Mouse (Mus musculus) kidney, embryonic 14.5 days (tissue): ENCODE results near the gene Xylt1. TPM values are rescaled to one million over a fixed set of nuclear protein-coding genes. Genes with fewer than 3 reads are reported as not detected.

ENCODE experiments used
- ATAC-seq: fragments of 200-750 bp; cut with Nextera tagmentation; 2 replicates; pipeline ENCODE4 v1.8.0; 2017; ENCODE audit warnings: moderate number of reproducible peaks, mild to moderate bottlenecking, moderate TSS enrichment, moderate library complexity; ENCODE audit not compliant: low FRiP score, low TSS enrichment
- H3K27ac ChIP-seq: fragments of 300-500 bp; sonication (generic); 2 replicates; pipeline ENCODE4 v1.5.1; 2014; ENCODE audit warnings: low read depth, mild to moderate bottlenecking, low read length, moderate library complexity, mixed read lengths
- H3K27me3 ChIP-seq: fragments of 300-500 bp; sonication (generic); 2 replicates; pipeline ENCODE4 v1.6.1; 2014; ENCODE audit warnings: mild to moderate bottlenecking, low read length; ENCODE audit not compliant: control insufficient read depth, insufficient read depth
- H3K36me3 ChIP-seq: fragments of 300-500 bp; sonication (generic); 2 replicates; pipeline ENCODE4 v1.6.1; 2014; ENCODE audit warnings: low read length, mixed read lengths; ENCODE audit not compliant: control insufficient read depth, insufficient read depth
- H3K4me1 ChIP-seq: fragments of 300-500 bp; sonication (generic); 2 replicates; pipeline ENCODE4 v1.6.1; 2014; ENCODE audit warnings: low read length, mixed read lengths; ENCODE audit not compliant: control insufficient read depth, insufficient read depth
- H3K4me2 ChIP-seq: fragments of 300-500 bp; sonication (generic); replicated peaks from 2 replicates; pipeline ENCODE4 v1.6.1; 2014; ENCODE audit warnings: low read depth, mild to moderate bottlenecking, low read length
- H3K4me3 ChIP-seq: fragments of 300-500 bp; sonication (generic); 2 replicates; pipeline ENCODE4 v1.5.1; 2014; ENCODE audit warnings: mild to moderate bottlenecking, low read length
- H3K9ac ChIP-seq: fragments of 300-500 bp; sonication (generic); 2 replicates; pipeline ENCODE4 v1.6.1; 2014; ENCODE audit warnings: low read depth, mild to moderate bottlenecking, low read length, moderate library complexity
- H3K9me3 ChIP-seq: fragments of 300-500 bp; sonication (generic); 2 replicates; pipeline ENCODE4 v1.6.1; 2016; ENCODE audit warnings: low read length; ENCODE audit not compliant: control insufficient read depth
- WGBS: fragments of 180-500 bp; shearing (Covaris S2); extraction: QIAGEN DNeasy Blood & Tissue Kit; methylation state at CpG from one replicate; pipeline ENCODE4 v1.1.7; 2014; 5-methylcytosine and 5-hydroxymethylcytosine counted together
- polyA plus RNA-seq: library from polyadenylated mRNA; unstranded; fragments of >200 nt; fragmentation: Nextera tagmentation; extraction: Ambion mirVana; gene quantifications from 2 replicates; pipeline ENCODE4 v1.2.1, GENCODE M21; 2014

The Xylt1 gene
- polyA plus RNA-seq, 1 experiment from 2014 or later = 4.6 TPM

GRCm38 (mm10) chr7:117490500-117491205 is 109.9 kb downstream of the Xylt1 start:
- Histone ChIP-seq H3K4me1 (0 out of 2 replicates have a peak, but pooled peaks cover 5% of the 10 kb centered on the region), H3K36me3 (no peaks in the 10 kb centered on the region), H3K9ac (no peak overlapping the region), H3K9me3 (no peaks in the 10 kb centered on the region), H3K27me3 (no peaks in the 10 kb centered on the region), H3K4me3 (no peak overlapping the region), H3K27ac (no peak overlapping the region), H3K4me2 (no peak overlapping the region)
- ATAC-seq = 0 out of 2 replicates have a peak, but pooled peaks have one; percentile 60
- 66% methylated on average over 9 of the region's 9 CpGs for WGBS

GRCm38 (mm10) chr7:117491495-117491894 is 110.7 kb downstream of the Xylt1 start:
- Histone ChIP-seq H3K9ac (no peak overlapping the region), H3K27ac (no peak overlapping the region), H3K27me3 (no peaks in the 10 kb centered on the region), H3K4me1 (0 out of 2 replicates have a peak, but pooled peaks cover 5% of the 10 kb centered on the region), H3K36me3 (no peaks in the 10 kb centered on the region), H3K4me3 (no peak overlapping the region), H3K9me3 (no peaks in the 10 kb centered on the region), H3K4me2 (no peak overlapping the region)
- no peak for ATAC-seq
- 79% methylated on average over 5 of the region's 5 CpGs for WGBS

- Histone ChIP-seq H3K27me3 (no peaks in the 10 kb centered on the region), H3K4me2 (no peak overlapping the region), H3K27ac (no peak overlapping the region), H3K36me3 (no peaks in the 10 kb centered on the region), H3K4me3 (no peak overlapping the region), H3K9ac (no peak overlapping the region), H3K4me1 (0 out of 2 replicates have a peak, but pooled peaks cover 5% of the 10 kb centered on the region), H3K9me3 (no peaks in the 10 kb centered on the region)
- WGBS = 91% methylated on average over 6 of the region's 6 CpGs
- ATAC-seq = no peak
Measured at GRCm38 (mm10) chr7:117494210-117494609, 113.4 kb downstream of the Xylt1 start.

- ATAC-seq = no peak
- no peaks in the 10 kb centered on the region for H3K36me3 ChIP-seq
Measured at GRCm38 (mm10) chr7:117494618-117495310, 114.0 kb downstream of the Xylt1 start.

DNA sequence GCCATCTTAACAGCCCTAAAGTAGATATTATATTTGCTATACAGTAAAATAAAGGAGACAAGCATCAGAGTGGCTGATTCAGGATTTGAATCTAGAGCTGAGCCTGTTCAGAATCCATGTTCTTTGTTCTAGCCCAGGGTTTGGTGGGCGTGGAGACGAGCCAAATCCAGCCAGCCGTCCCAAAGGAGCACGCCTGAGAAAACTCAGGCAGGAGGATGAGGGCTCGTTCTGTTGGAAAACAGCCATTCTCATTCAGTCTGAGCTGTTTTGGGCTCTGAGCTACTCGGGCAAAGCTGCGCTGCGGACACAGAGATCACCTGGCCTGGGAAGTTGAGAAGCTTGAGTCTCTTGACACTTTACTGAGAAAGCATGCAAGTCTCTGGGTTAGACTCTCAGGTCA is 115.0 kb downstream of the Xylt1 start:
- Histone ChIP-seq H3K4me3 (no peak overlapping the region), H3K4me1 (0 out of 2 replicates have a peak, but pooled peaks cover under 1% of the 10 kb centered on the region), H3K4me2 (no peak overlapping the region), H3K36me3 (no peaks in the 10 kb centered on the region), H3K9ac (no peak overlapping the region), H3K9me3 (no peaks in the 10 kb centered on the region), H3K27me3 (no peaks in the 10 kb centered on the region), H3K27ac (no peak overlapping the region)
- no peak for ATAC-seq
- 79% methylated on average over 8 of the region's 8 CpGs for WGBS

More at GRCm38 (mm10) chr7:117494618-117495310, 114.0 kb downstream of the Xylt1 start:
- no peak overlapping the region for H3K4me2 ChIP-seq
- H3K9me3 ChIP-seq = no peaks in the 10 kb centered on the region
- no peaks in the 10 kb centered on the region for H3K27me3 ChIP-seq
- 0 out of 2 replicates have a peak, but pooled peaks cover 5% of the 10 kb centered on the region for H3K4me1 ChIP-seq
- H3K9ac ChIP-seq = no peak overlapping the region
- no peak overlapping the region for H3K27ac ChIP-seq
- 83% methylated on average over 8 of the region's 8 CpGs for WGBS
- no peak overlapping the region for H3K4me3 ChIP-seq

- Histone ChIP-seq H3K4me3 (no peak overlapping the region), H3K27me3 (no peaks in the 10 kb centered on the region), H3K9ac (no peak overlapping the region), H3K4me2 (no peak overlapping the region), H3K36me3 (no peaks in the 10 kb centered on the region), H3K9me3 (peaks cover 6% of the 10 kb centered on the region; the same call in 1 of the 2 replicates), H3K27ac (no peak overlapping the region), H3K4me1 (no peaks in the 10 kb centered on the region)
- 77% methylated on average over 2 of the region's 2 CpGs for WGBS
- no peak for ATAC-seq
Measured at GRCm38 (mm10) chr7:117498173-117498572, 117.4 kb downstream of the Xylt1 start.

DNA sequence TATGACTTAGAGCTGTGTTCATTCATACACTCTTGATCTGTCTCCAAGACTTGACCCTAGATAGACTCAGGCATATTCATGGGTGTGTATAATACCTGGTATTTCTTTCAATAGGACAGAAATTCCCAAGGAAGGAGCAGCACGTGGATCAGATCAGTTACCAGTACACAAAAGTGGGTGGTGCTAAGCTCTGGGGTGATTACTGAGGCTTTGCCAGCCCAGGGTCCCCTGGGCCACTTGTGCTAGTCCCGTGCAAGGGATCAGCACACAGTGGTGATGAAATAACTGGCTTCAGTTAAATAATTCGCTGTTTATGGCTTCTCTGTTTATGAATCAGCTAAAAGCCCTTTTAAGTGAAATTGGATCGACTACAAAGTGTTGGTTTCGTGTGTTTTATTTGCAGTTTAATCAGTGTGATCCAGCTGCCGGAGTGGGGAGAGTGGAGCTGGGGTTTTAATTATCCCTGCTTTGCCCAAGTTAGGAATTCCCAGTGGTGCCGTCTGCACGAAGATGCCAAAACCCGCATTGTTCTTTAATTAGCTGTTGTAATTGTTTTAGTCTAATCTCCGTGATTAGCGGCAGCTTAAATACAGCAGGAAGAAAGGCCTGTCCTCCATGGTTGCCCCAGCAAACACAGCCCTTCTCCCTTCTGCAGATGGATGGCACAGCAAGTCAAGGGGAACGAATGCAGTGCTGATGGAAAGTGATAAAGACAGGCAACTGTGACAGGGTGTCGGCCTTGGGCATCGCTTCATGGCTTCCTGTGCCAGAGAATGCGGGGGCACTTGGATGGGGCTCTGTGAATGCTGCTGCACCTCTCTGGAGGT is 120.8 kb downstream of the Xylt1 start:
- H3K27me3 ChIP-seq = no peaks in the 10 kb centered on the region
- H3K4me3 ChIP-seq = no peak overlapping the region
- H3K27ac ChIP-seq = no peak overlapping the region
- no peaks in the 10 kb centered on the region for H3K4me1 ChIP-seq
- no peak overlapping the region for H3K4me2 ChIP-seq
- H3K36me3 ChIP-seq = no peaks in the 10 kb centered on the region
- ATAC-seq = no peak
- H3K9ac ChIP-seq = no peak overlapping the region
- 80% methylated on average over 15 of the region's 15 CpGs for WGBS
- H3K9me3 ChIP-seq = peaks cover 6% of the 10 kb centered on the region; the same call in 1 of the 2 replicates

GRCm38 (mm10) chr7:117502415-117502814 is 121.6 kb downstream of the Xylt1 start:
- Histone ChIP-seq H3K9me3 (peaks cover 6% of the 10 kb centered on the region; the same call in 1 of the 2 replicates), H3K27me3 (no peaks in the 10 kb centered on the region), H3K27ac (no peak overlapping the region), H3K4me3 (no peak overlapping the region), H3K4me2 (no peak overlapping the region), H3K36me3 (no peaks in the 10 kb centered on the region), H3K4me1 (no peaks in the 10 kb centered on the region), H3K9ac (no peak overlapping the region)
- 82% methylated on average over 5 of the region's 5 CpGs for WGBS
- ATAC-seq = no peak
